Mouse (Mus musculus) heart, postnatal 36 days (tissue): ENCODE measurements around the gene Rpp14. TPM values are rescaled to one million over a fixed set of nuclear protein-coding genes. Genes with fewer than 3 reads are reported as not detected.
"Not testable (repeated sequence)": the region's sequence is repeated elsewhere in the genome, so short reads cannot be mapped to it uniquely, and the experiment has no call there.

Experiments used
- DNase-seq, 2 experiments: peaks; one replicate each; pipeline ENCODE4 v3.0.0; 2021 to 2022
- intact Hi-C: fragments of 180-260 bp; cut with DNase I; formaldehyde crosslinking; loops from one replicate; pipeline ENCODE4 v1.15.1; 2025
- total RNA-seq, 2 experiments: library from RNA; stranded (reverse); gene quantifications; 2 replicates each; pipeline ENCODE4 v1.2.3; 2021

The Rpp14 gene
- total RNA-seq, 2 experiments from 2014 or later = 27.1 to 30.3 TPM

GRCm38 (mm10) chr14:8108976-8109375 lies 28.8 kb downstream of the Rpp14 start:
- intact Hi-C loops = no loop called here
- no peak for DNase-seq

GRCm38 (mm10) chr14:8111545-8111944 lies 31.4 kb downstream of the Rpp14 start:
- DNase-seq = no peak
- intact Hi-C loops = no loop called here

GRCm38 (mm10) chr14:8112036-8112435 lies 31.9 kb downstream of the Rpp14 start:
- DNase-seq = no peak
- intact Hi-C loops = no loop called here

GRCm38 (mm10) chr14:8113616-8114015 lies 33.4 kb downstream of the Rpp14 start:
- no peak for DNase-seq
- intact Hi-C loops = no loop called here

- no peak for DNase-seq
- intact Hi-C loops = no loop called here
Measured at GRCm38 (mm10) chr14:8114306-8114705, 34.1 kb downstream of the Rpp14 start.

GRCm38 (mm10) chr14:8114756-8115155 lies 34.6 kb downstream of the Rpp14 start:
- DNase-seq = no peak
- intact Hi-C loops = no loop called here

- intact Hi-C loops = no loop called here
- DNase-seq = no peak
Measured at GRCm38 (mm10) chr14:8115772-8116171, 35.6 kb downstream of the Rpp14 start.

GRCm38 (mm10) chr14:8117371-8117770 lies 37.2 kb downstream of the Rpp14 start:
- intact Hi-C loops = no loop called here

GRCm38 (mm10) chr14:8119454-8119853 lies 39.3 kb downstream of the Rpp14 start:
- intact Hi-C loops = no loop called here
- DNase-seq = no peak

More at GRCm38 (mm10) chr14:8117371-8117770, 37.2 kb downstream of the Rpp14 start:
- DNase-seq = no peak

GRCm38 (mm10) chr14:8119904-8120303 lies 39.7 kb downstream of the Rpp14 start:
- no peak for DNase-seq
- intact Hi-C loops = no loop called here

- intact Hi-C loops = loop anchor here (2.0 kb wide), 1 partner anchor 22 kb away; no protein-coding TSS in a partner anchor
- DNase-seq = no peak
Measured at GRCm38 (mm10) chr14:8123141-8123540, 43.0 kb downstream of the Rpp14 start.

- DNase-seq = not testable (repeated sequence)
- intact Hi-C loops = loop anchor here (2.0 kb wide), 1 partner anchor 23 kb away; no protein-coding TSS in a partner anchor
Measured at GRCm38 (mm10) chr14:8123611-8124010, 43.4 kb downstream of the Rpp14 start.

- DNase-seq = no peak
- intact Hi-C loops = no loop called here
Measured at GRCm38 (mm10) chr14:8124046-8124881, 44.1 kb downstream of the Rpp14 start.

- intact Hi-C loops = no loop called here
- no peak for DNase-seq
Measured at GRCm38 (mm10) chr14:8127971-8128370, 47.8 kb downstream of the Rpp14 start.

- intact Hi-C loops = no loop called here
- DNase-seq = no peak
Measured at GRCm38 (mm10) chr14:8132789-8133188, 52.6 kb downstream of the Rpp14 start.

- no peak for DNase-seq
- intact Hi-C loops = no loop called here
Measured at GRCm38 (mm10) chr14:8134234-8134633, 54.1 kb downstream of the Rpp14 start.

GRCm38 (mm10) chr14:8135130-8135529 lies 55.0 kb downstream of the Rpp14 start:
- intact Hi-C loops = loop anchor here (5.0 kb wide), 1 partner anchor 38 kb away; the partner anchor contains the start of gene Pxk

GRCm38 (mm10) chr14:8139724-8140710 lies 59.9 kb downstream of the Rpp14 start:
- no peak for DNase-seq
- intact Hi-C loops = loop anchor here (5.0 kb wide), 1 partner anchor 43 kb away; the partner anchor contains the start of gene Pxk

More at GRCm38 (mm10) chr14:8135130-8135529, 55.0 kb downstream of the Rpp14 start:
- DNase-seq = no peak

- intact Hi-C loops = no loop called here
- DNase-seq = no peak
Measured at GRCm38 (mm10) chr14:8141131-8141530, 61.0 kb downstream of the Rpp14 start.
